Mouse (Mus musculus) forebrain, embryonic 10.5 days (tissue): Measurements from ENCODE around the gene Creld1. TPM values are rescaled to one million over a fixed set of nuclear protein-coding genes. Genes with fewer than 3 reads are reported as not detected.
A peak's percentile ranks its signal among the peaks of the same experiment; 100 is the strongest.

Source experiments
- DNase-seq: peaks from one replicate; pipeline ENCODE4 v3.0.0-alpha.2; 2017; ENCODE audit warnings: low spot score; ENCODE audit errors: extremely low spot score
- H3K27ac ChIP-seq: fragments of 300-500 bp; sonication (generic); 2 replicates; pipeline ENCODE4 v1.5.1; 2016; ENCODE audit warnings: mild to moderate bottlenecking
- H3K27me3 ChIP-seq: fragments of 300-500 bp; sonication (generic); 2 replicates; pipeline ENCODE4 v1.6.1; 2016; ENCODE audit warnings: mild to moderate bottlenecking; ENCODE audit not compliant: poor library complexity, severe bottlenecking
- H3K36me3 ChIP-seq: fragments of 300-500 bp; sonication (generic); replicated peaks from 2 replicates; pipeline ENCODE4 v1.6.1; 2016; ENCODE audit warnings: mild to moderate bottlenecking, moderate library complexity
- H3K4me1 ChIP-seq: fragments of 300-500 bp; sonication (generic); 2 replicates; pipeline ENCODE4 v1.6.1; 2016
- H3K4me3 ChIP-seq: fragments of 300-500 bp; sonication (generic); 2 replicates; pipeline ENCODE4 v1.5.1; 2016; ENCODE audit warnings: mild to moderate bottlenecking, moderate library complexity
- H3K9me3 ChIP-seq: fragments of 300-500 bp; sonication (generic); 2 replicates; pipeline ENCODE4 v1.6.1; 2016; ENCODE audit warnings: mild to moderate bottlenecking, moderate library complexity
- WGBS: fragments of 180-500 bp; shearing (Covaris S2); methylation state at CpG from one replicate; pipeline ENCODE4 v1.1.7; 2016; 5-methylcytosine and 5-hydroxymethylcytosine counted together
- polyA plus RNA-seq: library from polyadenylated mRNA; unstranded; fragments of >200 nt; fragmentation: Nextera tagmentation; extraction: Ambion mirVana; gene quantifications from 2 replicates; pipeline ENCODE4 v1.2.1, GENCODE M21; 2016

Creld1 gene
- polyA plus RNA-seq, 1 experiment from 2014 or later: 31.1 TPM

GRCm38 (mm10) chr6:113473715-113474114 is 9.4 kb upstream of the Creld1 start:
- no peak for DNase-seq
- H3K27ac ChIP-seq: no peak overlapping the region
- no peak overlapping the region for H3K4me3 ChIP-seq
- no peaks in the 10 kb centered on the region for H3K9me3 ChIP-seq
- peaks cover 32% of the 10 kb centered on the region for H3K4me1 ChIP-seq
- H3K36me3 ChIP-seq: no peaks in the 10 kb centered on the region
- H3K27me3 ChIP-seq: peaks cover 54% of the 10 kb centered on the region
- 87% methylated on average over 6 of the region's 6 CpGs for WGBS

- DNase-seq: no peak
- H3K4me1 ChIP-seq: peaks cover 20% of the 10 kb centered on the region
- H3K27me3 ChIP-seq: peaks cover 54% of the 10 kb centered on the region
- no peak overlapping the region for H3K27ac ChIP-seq
- no peak overlapping the region for H3K4me3 ChIP-seq
- 63% methylated on average over 7 of the region's 7 CpGs for WGBS
- no peaks in the 10 kb centered on the region for H3K9me3 ChIP-seq
- no peaks in the 10 kb centered on the region for H3K36me3 ChIP-seq
These were observed 5.7 kb upstream of the Creld1 start for GRCm38 (mm10) chr6:113477353-113477752.

DNA sequence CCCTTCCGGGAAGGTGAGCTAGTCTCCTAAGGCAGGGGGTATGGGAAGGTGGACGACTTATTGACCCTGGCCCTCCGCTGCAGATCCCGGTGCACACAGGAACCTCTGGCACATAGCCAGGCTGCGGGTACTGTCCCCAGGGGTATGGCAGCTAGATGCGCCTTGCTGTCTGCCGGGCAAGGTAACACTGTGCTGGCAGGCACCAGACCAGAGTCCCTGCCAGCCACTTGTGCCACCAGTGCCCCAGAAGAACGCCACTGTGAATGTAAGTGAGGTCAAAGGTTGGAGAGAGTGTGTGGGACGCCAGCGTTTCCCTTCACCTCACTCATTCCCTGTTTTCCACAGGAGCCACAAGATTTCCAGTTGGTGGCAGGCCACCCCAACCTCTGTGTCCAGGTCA is 4.2 kb upstream of the Creld1 start:
- Histone ChIP-seq H3K36me3 (no peaks in the 10 kb centered on the region), H3K4me3 (no peak overlapping the region), H3K9me3 (no peaks in the 10 kb centered on the region), H3K27ac (no peak overlapping the region), H3K4me1 (peaks cover 31% of the 10 kb centered on the region), H3K27me3 (peaks cover 52% of the 10 kb centered on the region)
- no peak for DNase-seq
- 83% methylated on average over 10 of the region's 10 CpGs for WGBS

DNA sequence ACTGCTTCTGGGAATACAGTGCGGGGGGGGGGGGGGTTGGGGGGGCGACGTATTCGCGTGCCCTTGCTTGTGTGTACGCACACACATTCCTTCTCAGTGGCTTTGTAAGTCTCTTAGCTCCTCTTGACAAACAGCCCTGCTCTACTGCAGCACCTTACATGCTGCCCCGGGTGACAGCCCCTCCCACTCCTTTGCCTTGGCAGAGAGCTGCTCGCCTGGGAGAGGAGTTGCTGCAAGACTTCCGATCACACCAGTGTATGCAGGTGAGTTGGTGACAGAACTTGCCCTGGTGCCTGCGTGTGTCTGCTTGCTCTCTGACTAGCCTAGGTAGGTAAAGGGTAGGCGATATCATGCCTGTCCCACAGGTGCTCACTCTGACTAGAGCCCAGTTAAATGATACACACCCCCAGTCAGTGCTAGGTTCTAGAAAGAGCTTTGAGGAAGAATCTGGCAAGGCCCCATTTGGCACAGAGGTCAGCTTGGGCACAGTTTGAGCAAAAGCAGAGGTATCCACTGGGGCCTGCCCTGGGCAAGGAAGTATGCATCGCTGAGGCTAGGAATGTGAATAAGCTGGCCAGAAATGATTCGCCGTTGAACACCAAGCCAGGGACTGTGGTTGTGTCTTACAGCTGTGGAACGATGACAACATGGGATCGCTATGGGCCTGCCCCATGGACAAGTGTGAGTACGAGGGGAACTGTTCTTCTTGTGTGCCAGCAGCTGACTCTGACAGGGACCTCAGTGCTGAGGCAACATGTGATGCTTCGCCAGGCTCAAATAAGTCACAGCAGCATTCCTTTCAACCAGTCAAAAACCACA is 2.3 kb upstream of the Creld1 start:
- WGBS: 71% methylated on average over 18 of the region's 18 CpGs
- no peak for DNase-seq
- Histone ChIP-seq H3K4me3 (no peak overlapping the region), H3K27ac (no peak overlapping the region), H3K27me3 (peaks cover 48% of the 10 kb centered on the region), H3K36me3 (0 out of 2 replicates have a peak, but pooled peaks cover 2% of the 10 kb centered on the region), H3K9me3 (no peaks in the 10 kb centered on the region), H3K4me1 (peaks cover 46% of the 10 kb centered on the region)

DNA sequence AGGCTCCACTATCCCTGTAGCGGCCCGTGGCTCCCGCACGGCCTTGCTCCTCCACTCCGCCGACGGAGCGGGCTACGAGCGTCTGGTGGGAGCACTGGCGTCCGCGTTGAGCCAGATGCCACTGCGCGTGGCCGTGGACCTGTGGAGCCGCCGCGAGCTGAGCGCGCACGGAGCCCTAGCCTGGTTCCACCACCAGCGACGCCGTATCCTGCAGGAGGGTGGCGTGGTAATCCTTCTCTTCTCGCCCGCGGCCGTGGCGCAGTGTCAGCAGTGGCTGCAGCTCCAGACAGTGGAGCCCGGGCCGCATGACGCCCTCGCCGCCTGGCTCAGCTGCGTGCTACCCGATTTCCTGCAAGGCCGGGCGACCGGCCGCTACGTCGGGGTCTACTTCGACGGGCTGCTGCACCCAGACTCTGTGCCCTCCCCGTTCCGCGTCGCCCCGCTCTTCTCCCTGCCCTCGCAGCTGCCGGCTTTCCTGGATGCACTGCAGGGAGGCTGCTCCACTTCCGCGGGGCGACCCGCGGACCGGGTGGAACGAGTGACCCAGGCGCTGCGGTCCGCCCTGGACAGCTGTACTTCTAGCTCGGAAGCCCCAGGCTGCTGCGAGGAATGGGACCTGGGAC is 509 bp upstream of the Creld1 start:
- WGBS: under 1% methylated on average over 65 of the region's 65 CpGs
- Histone ChIP-seq H3K4me3 (peak overlapping the region; percentile 75), H3K27me3 (peaks cover 42% of the 10 kb centered on the region), H3K4me1 (peaks cover 57% of the 10 kb centered on the region), H3K36me3 (peaks cover 7% of the 10 kb centered on the region), H3K27ac (peak overlapping the region; percentile 93), H3K9me3 (no peaks in the 10 kb centered on the region)
- DNase-seq: no peak

GRCm38 (mm10) chr6:113483729-113484128 is 632 bp downstream of the Creld1 start:
- Histone ChIP-seq H3K4me1 (peaks cover 68% of the 10 kb centered on the region), H3K36me3 (peaks cover 19% of the 10 kb centered on the region), H3K27ac (peak overlapping the region; percentile 93), H3K9me3 (no peaks in the 10 kb centered on the region), H3K27me3 (peaks cover 42% of the 10 kb centered on the region), H3K4me3 (peak overlapping the region; percentile 75)
- peak; percentile 34 for DNase-seq
- WGBS: 13% methylated on average over 10 of the region's 10 CpGs

GRCm38 (mm10) chr6:113487125-113487576 is 4.1 kb downstream of the Creld1 start:
- H3K36me3 ChIP-seq: peaks cover 52% of the 10 kb centered on the region
- 60% methylated on average over 7 of the region's 7 CpGs for WGBS
- H3K9me3 ChIP-seq: no peaks in the 10 kb centered on the region
- H3K27ac ChIP-seq: no peak overlapping the region
- peaks cover 50% of the 10 kb centered on the region for H3K4me1 ChIP-seq
- no peak for DNase-seq
- no peak overlapping the region for H3K4me3 ChIP-seq
- peaks cover 8% of the 10 kb centered on the region for H3K27me3 ChIP-seq

GRCm38 (mm10) chr6:113489410-113489809 is 6.3 kb downstream of the Creld1 start:
- Histone ChIP-seq H3K27me3 (peaks cover 23% of the 10 kb centered on the region; the same call in 1 of the 2 replicates), H3K36me3 (peaks cover 68% of the 10 kb centered on the region), H3K27ac (no peak overlapping the region), H3K4me1 (peaks cover 35% of the 10 kb centered on the region), H3K9me3 (no peaks in the 10 kb centered on the region), H3K4me3 (no peak overlapping the region)
- no peak for DNase-seq
- WGBS: 94% methylated on average over 14 of the region's 14 CpGs

DNA sequence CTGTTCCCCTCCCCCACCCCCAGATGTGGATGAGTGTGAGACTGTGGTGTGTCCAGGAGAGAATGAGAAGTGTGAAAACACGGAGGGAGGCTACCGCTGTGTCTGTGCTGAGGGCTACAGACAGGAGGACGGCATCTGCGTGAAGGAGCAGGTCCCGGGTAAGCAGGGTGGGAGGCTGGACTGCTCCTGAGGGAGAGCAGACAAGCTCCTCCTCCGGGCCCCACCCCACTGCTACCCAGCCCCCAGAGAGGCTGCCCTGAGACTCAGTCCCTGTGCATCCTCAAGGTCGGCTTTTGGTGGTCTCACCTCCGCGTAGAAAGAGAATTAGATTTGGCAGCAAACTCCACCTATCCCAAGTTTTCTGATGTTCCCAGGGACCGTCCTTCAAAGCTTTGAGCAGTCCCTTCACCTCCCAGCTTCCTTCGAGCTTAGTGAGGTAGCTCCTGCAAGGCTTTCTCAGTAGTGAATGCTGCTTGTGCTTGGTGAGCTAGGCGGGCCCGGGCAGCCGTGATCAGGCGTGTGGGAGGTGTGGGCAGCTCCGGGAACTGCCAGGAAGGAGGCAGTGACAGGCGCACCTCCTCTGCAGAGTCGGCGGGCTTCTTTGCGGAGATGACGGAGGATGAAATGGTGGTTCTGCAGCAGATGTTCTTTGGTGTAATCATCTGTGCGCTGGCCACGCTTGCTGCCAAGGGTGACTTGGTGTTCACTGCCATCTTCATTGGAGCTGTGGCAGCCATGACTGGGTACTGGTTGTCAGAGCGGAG is 9.2 kb downstream of the Creld1 start:
- no peak overlapping the region for H3K4me3 ChIP-seq
- WGBS: 78% methylated on average over 24 of the region's 24 CpGs
- peaks cover 61% of the 10 kb centered on the region for H3K36me3 ChIP-seq
- peaks cover 48% of the 10 kb centered on the region for H3K27me3 ChIP-seq
- H3K4me1 ChIP-seq: peaks cover 32% of the 10 kb centered on the region
- no peak for DNase-seq
- no peak overlapping the region for H3K27ac ChIP-seq
- no peaks in the 10 kb centered on the region for H3K9me3 ChIP-seq

DNA sequence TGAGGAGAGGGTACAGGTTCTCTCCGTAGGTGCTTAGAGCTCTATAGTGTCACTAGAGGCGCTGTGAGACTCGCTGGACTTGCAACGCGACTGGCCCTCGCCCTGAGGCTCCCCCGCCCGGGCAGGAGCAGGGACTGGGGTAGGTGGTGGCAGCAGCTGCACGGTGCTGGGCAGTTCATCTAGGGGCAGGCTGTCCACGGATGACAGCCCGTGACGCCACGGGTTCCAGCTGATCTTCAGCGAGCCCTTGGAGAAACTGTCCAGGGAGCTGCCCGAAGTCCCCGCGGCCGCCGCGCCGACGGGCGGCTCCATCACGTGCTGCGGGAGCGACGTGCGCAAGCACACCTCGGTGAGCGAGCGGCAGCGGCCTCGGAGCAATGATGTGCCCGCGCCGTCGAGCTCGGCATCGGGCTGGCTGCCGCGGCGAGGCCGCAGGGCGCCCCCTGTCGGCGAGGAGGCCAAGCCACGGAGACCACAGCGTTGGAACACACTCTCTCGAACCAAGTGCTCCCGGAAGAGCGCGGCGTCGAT is 11.2 kb downstream of the Creld1 start:
- Histone ChIP-seq H3K27ac (peak overlapping the region; percentile 77), H3K4me1 (peaks cover 18% of the 10 kb centered on the region), H3K27me3 (peaks cover 53% of the 10 kb centered on the region), H3K9me3 (no peaks in the 10 kb centered on the region), H3K36me3 (peaks cover 43% of the 10 kb centered on the region), H3K4me3 (peak overlapping the region; percentile 53)
- 1% methylated on average over 54 of the region's 54 CpGs for WGBS
- peak; percentile 76 for DNase-seq

GRCm38 (mm10) chr6:113495071-113495675 is 12.1 kb downstream of the Creld1 start:
- Histone ChIP-seq H3K4me1 (peaks cover 18% of the 10 kb centered on the region), H3K27ac (peak overlapping the region; percentile 77; the same call in 1 of the 2 replicates), H3K36me3 (peaks cover 35% of the 10 kb centered on the region), H3K9me3 (no peaks in the 10 kb centered on the region), H3K27me3 (peaks cover 57% of the 10 kb centered on the region), H3K4me3 (peak overlapping the region; percentile 53)
- DNase-seq: no peak
- WGBS: 55% methylated on average over 28 of the region's 28 CpGs

GRCm38 (mm10) chr6:113499346-113499745 is 16.2 kb downstream of the Creld1 start:
- H3K27me3 ChIP-seq: peaks cover 63% of the 10 kb centered on the region
- H3K27ac ChIP-seq: no peak overlapping the region
- no peaks in the 10 kb centered on the region for H3K36me3 ChIP-seq
- WGBS: 82% methylated on average over 6 of the region's 6 CpGs
- no peak overlapping the region for H3K4me3 ChIP-seq
- peaks cover 35% of the 10 kb centered on the region for H3K4me1 ChIP-seq
- peaks cover 5% of the 10 kb centered on the region; the same call in 1 of the 2 replicates for H3K9me3 ChIP-seq
- no peak for DNase-seq
